Mouse (Mus musculus): Measurements from ENCODE around the gene Ap1g2.

GRCm38 (mm10) chr14:55115846-55116245, 9.5 kb upstream of the Ap1g2 start:
- TF ChIP-seq TCF12 (IDR thresholded peaks at IDR 0.05; ENCODE audit: low read depth, low read length), result no peak
- TF ChIP-seq NELFE (IDR thresholded peaks at IDR 0.05; ENCODE audit: low read depth, low read length), result no peak
- no peak for TF ChIP-seq CHD2 (IDR thresholded peaks at IDR 0.05; ENCODE audit: low read length)
- no peak for TF ChIP-seq USF1 (IDR thresholded peaks at IDR 0.05; ENCODE audit: low read depth, low read length)
- no peak for TF ChIP-seq CTCF (IDR thresholded peaks at IDR 0.05 in 2 of 3, conservative IDR thresholded peaks at IDR 0.05 in 1 of 3; ENCODE audit: control insufficient read depth in 1 of 3, insufficient read depth in 1 of 3, low read depth in 2 of 3, low read length in 3 of 3, poor library complexity in 1 of 3, severe bottlenecking in 1 of 3)
- TF ChIP-seq ZNF384 (IDR thresholded peaks at IDR 0.05; ENCODE audit: low read depth, low read length), result no peak
- TF ChIP-seq ZKSCAN1 (IDR thresholded peaks at IDR 0.05; ENCODE audit: low read depth, low read length), result no peak
- no peak for TF ChIP-seq ELF1 (IDR thresholded peaks at IDR 0.05; ENCODE audit: low read depth, low read length)
- TF ChIP-seq SIN3A (IDR thresholded peaks at IDR 0.05; ENCODE audit: low read length), result no peak
- TF ChIP-seq MEF2A (IDR thresholded peaks at IDR 0.05; ENCODE audit: extremely low read depth, insufficient replicate concordance, low read depth, low read length, poor library complexity, severe bottlenecking), result no peak
